Mouse (Mus musculus) forebrain, postnatal 0 days (tissue): ENCODE data around the gene Krtap5-1. TPM values are rescaled to one million over a fixed set of nuclear protein-coding genes. Genes with fewer than 3 reads are reported as not detected.
A peak's percentile ranks its signal among the peaks of the same experiment; 100 is the strongest.
"Not testable (repeated sequence)": the region's sequence is repeated elsewhere in the genome, so short reads cannot be mapped to it uniquely, and the experiment has no call there.

Source experiments
- ATAC-seq: fragments of 200-750 bp; cut with Nextera tagmentation; 2 replicates; pipeline ENCODE4 v1.8.0; 2017; ENCODE audit warnings: mild to moderate bottlenecking, moderate library complexity
- DNase-seq: peaks from one replicate; pipeline ENCODE4 v3.0.0-alpha.2; 2015
- H3K27ac ChIP-seq: fragments of 300-500 bp; sonication (generic); 2 replicates; pipeline ENCODE4 v1.5.1; 2014; ENCODE audit warnings: low read depth, mild to moderate bottlenecking, antibody characterized with exemption, low read length, moderate library complexity, mixed read lengths
- H3K27me3 ChIP-seq: fragments of 300-500 bp; sonication (generic); 2 replicates; pipeline ENCODE4 v1.6.1; 2014; ENCODE audit warnings: mild to moderate bottlenecking, low read length, mixed read lengths; ENCODE audit not compliant: insufficient read depth
- H3K36me3 ChIP-seq: fragments of 300-500 bp; sonication (generic); 2 replicates; pipeline ENCODE4 v1.6.1; 2014; ENCODE audit warnings: mild to moderate bottlenecking, moderate library complexity; ENCODE audit not compliant: insufficient read depth
- H3K4me1 ChIP-seq: fragments of 300-500 bp; sonication (generic); 2 replicates; pipeline ENCODE4 v1.6.1; 2014; ENCODE audit warnings: antibody characterized with exemption; ENCODE audit not compliant: insufficient read depth
- H3K4me2 ChIP-seq: fragments of 300-500 bp; sonication (generic); 2 replicates; pipeline ENCODE4 v1.6.1; 2014; ENCODE audit warnings: low read depth, mild to moderate bottlenecking, moderate library complexity
- H3K4me3 ChIP-seq: fragments of 300-500 bp; sonication (generic); 2 replicates; pipeline ENCODE4 v1.5.1; 2014; ENCODE audit warnings: low read depth, low read length, mixed read lengths
- H3K9ac ChIP-seq: fragments of 300-500 bp; sonication (generic); 2 replicates; pipeline ENCODE4 v1.6.1; 2014; ENCODE audit warnings: mild to moderate bottlenecking
- H3K9me3 ChIP-seq: fragments of 300-500 bp; sonication (generic); 2 replicates; pipeline ENCODE4 v1.6.1; 2016; ENCODE audit warnings: low read length
- CTCF ChIP-seq: sonication (generic); IDR thresholded peaks from 2 replicates; pipeline ENCODE4 v1.5.1; 2016; ENCODE audit warnings: antibody characterized with exemption, control low read depth, low read depth
- WGBS: fragments of 180-500 bp; shearing (Covaris S2); extraction: QIAGEN DNeasy Blood & Tissue Kit; methylation state at CpG from one replicate; pipeline ENCODE4 v1.1.7; 2014; 5-methylcytosine and 5-hydroxymethylcytosine counted together
- polyA plus RNA-seq: library from polyadenylated mRNA; unstranded; fragments of >200 nt; fragmentation: Nextera tagmentation; extraction: Ambion mirVana; gene quantifications from 2 replicates; pipeline ENCODE4 v1.2.1, GENCODE M21; 2015
- total RNA-seq: library from RNA; depleted of rRNA; stranded (reverse); fragments of >200 nt; gene quantifications from 2 replicates; pipeline ENCODE4 v1.2.3, GENCODE M21; 2014

The Krtap5-1 gene
- total and polyA plus RNA-seq, 2 experiments from 2014 or later = not detected

GRCm38 (mm10) chr7:142320906-142321305 is 24.0 kb upstream of the Krtap5-1 start:
- Histone ChIP-seq H3K4me2 (no peak overlapping the region), H3K4me3 (no peak overlapping the region), H3K9ac (no peak overlapping the region), H3K27me3 (no peaks in the 10 kb centered on the region), H3K36me3 (no peaks in the 10 kb centered on the region), H3K9me3 (no peaks in the 10 kb centered on the region), H3K27ac (no peak overlapping the region), H3K4me1 (no peaks in the 10 kb centered on the region)
- no peak for TF ChIP-seq CTCF
- ATAC-seq (peak; percentile 5; the same call in 1 of the 2 replicates), DNase-seq (no peak)
- 38% methylated on average over 2 of the region's 2 CpGs for WGBS

GRCm38 (mm10) chr7:142319124-142319523 is 22.2 kb upstream of the Krtap5-1 start:
- Histone ChIP-seq H3K4me1 (no peaks in the 10 kb centered on the region), H3K27me3 (no peaks in the 10 kb centered on the region), H3K9ac (no peak overlapping the region), H3K4me2 (no peak overlapping the region), H3K4me3 (no peak overlapping the region), H3K9me3 (no peaks in the 10 kb centered on the region), H3K36me3 (no peaks in the 10 kb centered on the region), H3K27ac (no peak overlapping the region)
- TF ChIP-seq CTCF = no peak
- ATAC-seq (no peak), DNase-seq (peak; percentile 16)
- 64% methylated on average over 11 of the region's 11 CpGs for WGBS

- ATAC-seq (no peak), DNase-seq (no peak)
- Histone ChIP-seq H3K27me3 (no peaks in the 10 kb centered on the region), H3K36me3 (no peaks in the 10 kb centered on the region), H3K4me2 (no peak overlapping the region), H3K27ac (no peak overlapping the region), H3K4me1 (no peaks in the 10 kb centered on the region), H3K9ac (no peak overlapping the region), H3K9me3 (no peaks in the 10 kb centered on the region), H3K4me3 (no peak overlapping the region)
- 90% methylated on average over 5 of the region's 5 CpGs for WGBS
- no peak for TF ChIP-seq CTCF
These were observed 20.3 kb upstream of the Krtap5-1 start for GRCm38 (mm10) chr7:142317216-142317615.

- TF ChIP-seq CTCF = peak; percentile 93
- Histone ChIP-seq H3K4me1 (no peaks in the 10 kb centered on the region), H3K4me3 (no peak overlapping the region), H3K27me3 (no peaks in the 10 kb centered on the region), H3K4me2 (no peak overlapping the region), H3K9ac (no peak overlapping the region), H3K27ac (no peak overlapping the region), H3K9me3 (no peaks in the 10 kb centered on the region), H3K36me3 (no peaks in the 10 kb centered on the region)
- WGBS = 44% methylated on average over 6 of the region's 6 CpGs
- peak; percentile 81 for DNase-seq
- ATAC-seq = peak; percentile 66
These were observed 19.6 kb upstream of the Krtap5-1 start for GRCm38 (mm10) chr7:142316558-142316957.

GRCm38 (mm10) chr7:142314600-142315285 is 17.8 kb upstream of the Krtap5-1 start:
- peak; percentile 26 for DNase-seq
- peak; percentile 25; the same call in 1 of the 2 replicates for ATAC-seq

GRCm38 (mm10) chr7:142303929-142304328 is 7.0 kb upstream of the Krtap5-1 start:
- not testable (repeated sequence) for H3K4me2 ChIP-seq, DNase-seq, H3K4me3 ChIP-seq, H3K9me3 ChIP-seq, H3K27ac ChIP-seq, H3K27me3 ChIP-seq, H3K36me3 ChIP-seq, H3K9ac ChIP-seq, H3K4me1 ChIP-seq, ATAC-seq
- 92% methylated on average over 1 of the region's 1 CpGs for WGBS

More at GRCm38 (mm10) chr7:142314600-142315285, 17.8 kb upstream of the Krtap5-1 start:
- H3K27me3 ChIP-seq = no peaks in the 10 kb centered on the region
- no peaks in the 10 kb centered on the region for H3K4me1 ChIP-seq
- no peak overlapping the region for H3K9ac ChIP-seq
- 40% methylated on average over 5 of the region's 5 CpGs for WGBS
- H3K4me3 ChIP-seq = no peak overlapping the region
- H3K4me2 ChIP-seq = no peak overlapping the region
- no peaks in the 10 kb centered on the region for H3K9me3 ChIP-seq
- no peak overlapping the region for H3K27ac ChIP-seq
- no peak for TF ChIP-seq CTCF
- no peaks in the 10 kb centered on the region for H3K36me3 ChIP-seq

- Histone ChIP-seq H3K4me1 (no peaks in the 10 kb centered on the region), H3K9me3 (no peaks in the 10 kb centered on the region), H3K4me2 (no peak within 1 kb of the TSS), H3K27ac (no peak within 1 kb of the TSS), H3K36me3 (no peaks in the 10 kb centered on the region), H3K9ac (no peak within 1 kb of the TSS), H3K4me3 (no peak within 1 kb of the TSS), H3K27me3 (no peaks in the 10 kb centered on the region)
- ATAC-seq (no peak), DNase-seq (no peak)
- TF ChIP-seq CTCF = no peak
- WGBS = 68% methylated on average over 3 of the region's 3 CpGs
These were observed 6.3 kb upstream of the Krtap5-1 start, which contains the start of gene Krtap5-4 for GRCm38 (mm10) chr7:142303249-142303648. Gene Krtap5-4 (plus strand): TSS chr7:142303549.

- not testable (repeated sequence) for H3K4me2 ChIP-seq, H3K9ac ChIP-seq, ATAC-seq, H3K27ac ChIP-seq, H3K4me1 ChIP-seq, H3K4me3 ChIP-seq, H3K36me3 ChIP-seq, H3K9me3 ChIP-seq, H3K27me3 ChIP-seq, DNase-seq
- WGBS = 40% methylated on average over 4 of the region's 4 CpGs
These were observed 810 bp downstream of the Krtap5-1 start for GRCm38 (mm10) chr7:142296108-142296507.
